Mouse (Mus musculus): ENCODE measurements at regions not wholly inside any gene's neighbourhood (a gene's known extent, or its start where the extent isn't known, plus 50 kb on each side); places are given as distances from the start of the nearest gene placed in this dataset.

DNA sequence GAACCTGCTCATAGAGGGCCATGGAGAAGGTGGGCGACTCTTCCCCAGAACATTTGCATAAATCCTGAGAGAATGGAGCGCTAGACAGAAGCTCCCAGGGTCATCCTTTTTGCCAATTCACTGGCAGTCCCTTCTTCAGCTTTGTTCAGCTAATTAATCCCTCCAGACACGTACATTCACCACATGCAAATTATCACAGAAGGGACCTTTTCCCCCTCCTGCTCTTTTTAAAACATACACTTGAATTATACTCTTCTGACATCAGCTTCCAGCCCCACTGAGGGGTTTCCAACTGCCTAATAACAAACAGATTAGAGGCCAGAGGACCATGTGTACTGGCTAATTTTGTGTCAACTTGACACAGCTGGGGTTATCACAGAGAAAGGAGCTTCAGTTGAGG lies 497.2 kb downstream of the Bnc2 start:
- TF ChIP-seq CTCF (IDR thresholded peaks at IDR 0.05) (no peak), EP300 (IDR thresholded peaks at IDR 0.05) (no peak)

Data from lung, postnatal 0 days (tissue).